Mouse (Mus musculus) C2C12 (cell line): ENCODE measurements around the gene Cnpy1. TPM values are rescaled to one million over a fixed set of nuclear protein-coding genes. Genes with fewer than 3 reads are reported as not detected.

Experiments used
- H3K27me3 ChIP-seq: one replicate; pipeline ENCODE4 v1.6.1; 2011; ENCODE audit not compliant: control insufficient read depth, insufficient read depth, insufficient read length
- H3K36me3 ChIP-seq: one replicate; pipeline ENCODE4 v1.6.1; 2011; ENCODE audit not compliant: control insufficient read depth, insufficient read depth
- H3K4me3 ChIP-seq: one replicate; pipeline ENCODE4 v1.5.1; 2011; ENCODE audit warnings: mild to moderate bottlenecking, control low read depth; ENCODE audit not compliant: poor library complexity, insufficient read depth, severe bottlenecking
- H3K79me2 ChIP-seq: one replicate; pipeline ENCODE4 v1.6.1; 2011; ENCODE audit not compliant: control insufficient read depth, insufficient read depth
- H3K79me3 ChIP-seq: one replicate; pipeline ENCODE4 v1.6.1; 2011; ENCODE audit warnings: low read depth, control low read depth
- H3ac ChIP-seq: one replicate; pipeline ENCODE3; 2011; ENCODE audit warnings: low read depth; ENCODE audit not compliant: control insufficient read depth, insufficient read length
- CEBPB ChIP-seq: IDR thresholded peaks from one replicate; pipeline ENCODE4 v1.6.1; 2011; ENCODE audit warnings: low read depth, mild to moderate bottlenecking, control low read depth, moderate library complexity
- CTCF ChIP-seq: IDR thresholded peaks from one replicate; pipeline ENCODE4 v1.5.1; 2011; ENCODE audit not compliant: control insufficient read depth, insufficient read depth, insufficient read length
- FOSL1 ChIP-seq: IDR thresholded peaks from one replicate; pipeline ENCODE4 v1.8.0; 2011; ENCODE audit warnings: mild to moderate bottlenecking, low read length; ENCODE audit not compliant: poor library complexity, insufficient read depth, severe bottlenecking
- MAX ChIP-seq: IDR thresholded peaks from one replicate; pipeline ENCODE4 v1.6.1; 2011; ENCODE audit warnings: mild to moderate bottlenecking, control low read depth
- MYOD1 ChIP-seq: IDR thresholded peaks from one replicate; pipeline ENCODE4 v1.6.1; 2011; ENCODE audit warnings: low read depth; ENCODE audit not compliant: control insufficient read depth, insufficient read length
- MYOG ChIP-seq: IDR thresholded peaks from one replicate; pipeline ENCODE4 v1.6.1; 2011; ENCODE audit not compliant: control insufficient read depth, insufficient read length; ENCODE audit errors: extremely low read depth
- USF1 ChIP-seq: IDR thresholded peaks from one replicate; pipeline ENCODE4 v1.6.1; 2011; ENCODE audit warnings: low read depth, mild to moderate bottlenecking, control low read depth, moderate library complexity
- polyA plus RNA-seq: library from polyadenylated mRNA; unstranded; fragments of >200 nt; fragmentation: generic; extraction: Trizol; gene quantifications from one replicate; pipeline ENCODE4 v1.2.1, GENCODE M21; 2012; ENCODE audit warnings: missing spikeins

Cnpy1 gene
- polyA plus RNA-seq, 1 experiment, result not detected

DNA sequence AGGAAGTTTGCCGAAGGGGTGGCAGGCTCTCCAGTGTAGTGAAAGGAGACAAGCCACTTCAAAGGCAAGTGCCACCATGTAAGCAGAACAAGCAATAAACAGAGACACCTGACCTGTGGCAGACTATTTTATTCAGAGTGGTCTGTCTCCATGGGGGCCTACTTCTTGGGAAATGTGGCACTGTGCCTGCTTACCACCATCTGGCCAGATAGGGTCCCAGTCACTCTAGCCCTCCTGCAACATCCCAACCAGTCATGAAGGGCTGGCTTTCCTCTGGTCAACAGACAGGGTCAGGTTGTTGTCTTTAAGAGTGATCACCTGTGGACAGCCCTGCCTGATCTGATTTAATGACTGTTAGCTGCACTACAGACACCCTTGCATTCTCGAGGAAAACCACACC is 50.1 kb downstream of the Cnpy1 start:
- TF ChIP-seq CEBPB (no peak), MYOG (no peak), MYOD1 (no peak), USF1 (no peak), CTCF (no peak), FOSL1 (no peak), MAX (no peak)
- no peak overlapping the region for H3ac ChIP-seq
- H3K79me2 ChIP-seq, result no peaks in the 10 kb centered on the region
- H3K36me3 ChIP-seq, result no peaks in the 10 kb centered on the region
- H3K27me3 ChIP-seq, result peaks cover 9% of the 10 kb centered on the region
- no peaks in the 10 kb centered on the region for H3K79me3 ChIP-seq
- H3K4me3 ChIP-seq, result no peak overlapping the region

DNA sequence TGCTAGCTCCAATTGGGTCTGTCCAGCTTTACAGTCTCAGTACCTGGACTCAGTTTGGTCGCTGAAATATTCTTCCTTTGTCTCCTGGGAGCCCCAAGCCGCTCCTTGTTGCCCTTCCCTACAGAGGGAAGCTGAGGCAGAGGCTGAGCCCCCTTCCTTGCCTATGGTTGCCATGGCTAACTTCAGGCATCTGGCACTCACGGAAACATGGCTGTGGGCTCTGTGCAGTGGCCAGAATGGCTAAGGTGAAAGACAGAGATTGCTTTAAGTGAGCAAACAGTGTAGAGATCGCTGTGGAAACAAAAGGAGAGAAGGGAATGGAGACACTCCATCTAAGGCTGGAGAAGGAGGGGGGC is 53.5 kb downstream of the Cnpy1 start:
- no peak overlapping the region for H3K4me3 ChIP-seq
- no peak for TF ChIP-seq USF1
- TF ChIP-seq MAX, result no peak
- TF ChIP-seq FOSL1, result no peak
- no peak for TF ChIP-seq CEBPB
- no peak for TF ChIP-seq MYOG
- no peak for TF ChIP-seq CTCF
- TF ChIP-seq MYOD1, result no peak
- H3K79me3 ChIP-seq, result no peaks in the 10 kb centered on the region
- H3K79me2 ChIP-seq, result no peaks in the 10 kb centered on the region
- H3K27me3 ChIP-seq, result peaks cover 6% of the 10 kb centered on the region
- no peaks in the 10 kb centered on the region for H3K36me3 ChIP-seq
- H3ac ChIP-seq, result no peak overlapping the region

DNA sequence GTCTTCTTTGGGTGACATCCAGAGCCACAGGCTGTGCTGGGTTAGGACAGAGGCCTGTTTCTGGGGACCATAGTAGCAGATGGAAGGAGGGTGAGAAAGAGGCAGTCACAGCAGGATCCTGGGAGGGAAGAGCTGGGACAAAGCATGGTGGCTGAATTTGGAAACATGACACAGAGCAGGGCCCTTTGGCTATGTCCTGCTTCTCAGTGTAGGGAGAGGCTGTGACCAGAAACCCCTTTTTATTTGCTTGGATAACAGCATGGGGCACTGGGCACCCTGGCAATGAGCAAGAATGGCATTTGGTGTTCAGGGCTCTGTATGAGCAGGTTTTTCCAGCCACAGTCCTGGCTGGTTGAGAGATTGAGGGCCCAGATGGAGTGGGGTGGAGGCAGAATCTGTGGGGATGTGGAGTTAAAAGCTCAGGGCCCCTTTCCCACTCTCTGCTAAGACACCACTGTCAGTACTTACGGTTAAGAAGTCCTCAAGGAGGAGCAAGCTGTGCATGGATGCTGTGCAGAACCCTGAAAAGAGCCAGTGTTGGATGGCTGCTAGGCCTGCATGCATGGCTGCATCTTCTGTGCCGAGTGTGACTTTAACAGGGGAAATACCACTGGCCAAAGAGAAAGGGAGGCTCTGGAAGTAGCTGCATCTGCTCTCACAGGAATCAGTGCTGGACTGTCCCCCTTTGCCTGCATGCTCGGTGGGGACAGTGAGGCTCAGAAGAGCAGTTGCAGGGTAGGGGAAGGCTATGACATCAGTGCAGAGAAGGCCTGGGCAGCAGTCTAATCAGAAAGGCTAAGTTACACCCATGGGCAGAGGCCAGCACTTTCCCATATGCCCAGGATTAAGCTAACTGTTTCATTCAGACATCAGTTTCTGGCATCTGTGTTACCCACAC is 54.2 kb downstream of the Cnpy1 start:
- Histone ChIP-seq H3K4me3 (no peak overlapping the region), H3K36me3 (no peaks in the 10 kb centered on the region), H3K79me2 (no peaks in the 10 kb centered on the region), H3ac (no peak overlapping the region), H3K27me3 (peaks cover 6% of the 10 kb centered on the region), H3K79me3 (no peaks in the 10 kb centered on the region)
- TF ChIP-seq CTCF (no peak), FOSL1 (no peak)

DNA sequence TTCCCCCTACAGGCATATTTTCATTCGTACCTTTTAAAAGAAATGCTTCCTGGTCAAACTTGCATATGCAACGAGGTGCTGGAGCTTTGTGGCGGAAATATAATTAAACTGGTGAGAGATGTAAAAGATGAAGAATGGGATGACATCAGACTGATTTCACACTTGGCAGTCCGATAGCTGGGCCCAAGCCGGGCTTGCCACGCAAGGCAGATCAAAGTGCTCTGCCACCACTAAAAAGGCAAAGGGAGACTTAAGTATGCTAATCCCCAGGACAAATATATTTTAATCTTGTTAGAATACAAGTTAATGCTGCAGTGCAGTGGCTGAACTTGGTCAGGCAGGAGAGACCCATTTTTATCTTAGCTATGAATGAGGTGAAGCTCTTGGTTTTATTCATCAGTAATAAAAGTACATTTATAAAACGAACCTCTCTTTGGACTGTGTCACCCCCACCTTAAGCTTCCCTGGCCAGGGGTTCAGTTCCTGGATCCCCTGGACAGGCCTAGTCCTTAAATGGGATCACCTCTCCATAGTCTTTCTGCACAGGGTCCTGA is 66.3 kb downstream of the Cnpy1 start:
- Histone ChIP-seq H3K27me3 (peaks cover 27% of the 10 kb centered on the region), H3K36me3 (no peaks in the 10 kb centered on the region), H3K79me3 (no peaks in the 10 kb centered on the region), H3ac (no peak overlapping the region), H3K4me3 (no peak overlapping the region), H3K79me2 (no peaks in the 10 kb centered on the region)
- TF ChIP-seq MYOG, result no peak
- TF ChIP-seq MYOD1, result no peak
- TF ChIP-seq MAX, result no peak
- no peak for TF ChIP-seq FOSL1
- no peak for TF ChIP-seq USF1
- TF ChIP-seq CEBPB, result no peak
- TF ChIP-seq CTCF, result no peak

DNA sequence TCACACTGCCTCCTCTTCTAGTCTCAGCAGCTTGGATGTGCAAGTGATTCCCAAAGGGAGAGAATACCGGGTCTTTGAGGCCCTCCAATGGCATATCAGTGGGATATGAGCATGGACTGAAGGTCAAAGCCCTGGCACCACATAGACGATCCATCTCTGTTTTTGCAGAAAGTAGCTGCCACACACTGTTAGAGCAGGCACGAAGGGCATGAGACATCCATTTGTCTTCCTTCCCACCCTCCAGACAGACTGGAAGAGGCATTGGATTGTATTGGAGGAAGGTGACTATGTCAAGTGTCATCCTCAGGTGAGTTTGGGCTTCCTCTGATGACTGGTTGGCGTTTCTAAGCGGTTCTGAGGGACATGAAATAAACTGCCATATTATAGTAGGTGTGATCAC is 67.3 kb downstream of the Cnpy1 start:
- Histone ChIP-seq H3K79me3 (no peaks in the 10 kb centered on the region), H3K4me3 (no peak overlapping the region), H3K36me3 (no peaks in the 10 kb centered on the region), H3ac (no peak overlapping the region), H3K27me3 (peaks cover 36% of the 10 kb centered on the region), H3K79me2 (no peaks in the 10 kb centered on the region)
- TF ChIP-seq CEBPB (no peak), FOSL1 (no peak), USF1 (no peak)

DNA sequence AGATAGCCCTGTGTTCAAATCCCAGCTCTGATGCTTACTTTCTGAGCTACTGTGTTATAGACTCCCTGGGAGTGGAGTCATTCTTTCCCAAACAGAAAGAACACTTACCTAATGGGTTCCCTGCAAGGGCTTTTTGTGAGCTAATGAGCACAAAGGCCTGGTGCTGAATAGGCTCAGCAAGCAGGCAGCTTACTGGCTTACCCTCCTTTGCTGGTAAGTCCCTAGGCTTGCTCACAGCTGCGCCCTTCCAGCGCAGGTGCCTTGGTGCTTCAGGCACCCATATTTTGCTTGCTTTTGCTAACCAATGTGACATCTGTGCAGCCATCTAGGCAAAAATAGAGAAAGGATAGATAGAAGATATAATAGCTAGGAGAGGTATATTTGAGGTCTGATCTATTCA is 69.0 kb downstream of the Cnpy1 start:
- H3K79me3 ChIP-seq, result no peaks in the 10 kb centered on the region
- H3K36me3 ChIP-seq, result no peaks in the 10 kb centered on the region
- no peak for TF ChIP-seq MAX
- TF ChIP-seq USF1, result no peak
- no peak for TF ChIP-seq MYOD1
- no peak for TF ChIP-seq MYOG
- TF ChIP-seq CTCF, result no peak
- TF ChIP-seq CEBPB, result no peak
- no peak for TF ChIP-seq FOSL1
- peaks cover 39% of the 10 kb centered on the region for H3K27me3 ChIP-seq
- no peak overlapping the region for H3ac ChIP-seq
- no peaks in the 10 kb centered on the region for H3K79me2 ChIP-seq
- H3K4me3 ChIP-seq, result no peak overlapping the region
